Mouse (Mus musculus) ES-E14 (cell line): ENCODE data around the gene Cpn2. TPM values are rescaled to one million over a fixed set of nuclear protein-coding genes. Genes with fewer than 3 reads are reported as not detected.

ENCODE experiments used
- DNase-seq: peaks from one replicate; pipeline ENCODE4 v3.0.0-alpha.2; 2013; ENCODE audit warnings: low read depth, low spot score
- H3K27ac ChIP-seq: 2 replicates; pipeline ENCODE4 v1.5.1; 2012; ENCODE audit warnings: low read depth, mild to moderate bottlenecking, low read length, moderate library complexity, mixed read lengths; ENCODE audit not compliant: poor library complexity, insufficient read depth, severe bottlenecking
- H3K36me3 ChIP-seq: 2 replicates; pipeline ENCODE4 v1.6.1; 2012; ENCODE audit warnings: mild to moderate bottlenecking, low read length, moderate library complexity, mixed read lengths; ENCODE audit not compliant: control insufficient read depth, poor library complexity, insufficient read depth, severe bottlenecking
- H3K4me1 ChIP-seq, 2 experiments: fragments of 150-350 bp in 1 of 2; sonication (generic) in 1 of 2; 2 replicates each; pipeline ENCODE4 v1.6.1; 2012; ENCODE audit warnings: low read length in 2 of 2, mild to moderate bottlenecking in 1 of 2, mixed read lengths in 1 of 2; ENCODE audit not compliant: control insufficient read depth in 2 of 2, insufficient read depth in 2 of 2, poor library complexity in 1 of 2
- H3K4me3 ChIP-seq, 2 experiments: fragments of 150-350 bp in 1 of 2; sonication (generic) in 1 of 2; 2 replicates each; pipeline ENCODE4 v1.5.1; 2012; ENCODE audit warnings: low read length in 2 of 2, low read depth in 1 of 2, mild to moderate bottlenecking in 1 of 2, mixed read lengths in 1 of 2; ENCODE audit not compliant: insufficient read depth in 1 of 2, poor library complexity in 1 of 2, severe bottlenecking in 1 of 2
- H3K9ac ChIP-seq: 2 replicates; pipeline ENCODE4 v1.6.1; 2012; ENCODE audit warnings: low read depth, mild to moderate bottlenecking, low read length, mixed read lengths; ENCODE audit not compliant: poor library complexity, insufficient read depth, severe bottlenecking
- H3K9me3 ChIP-seq: fragments of 150-350 bp; sonication (generic); 2 replicates; pipeline ENCODE4 v1.6.1; 2012; ENCODE audit warnings: low read depth, mild to moderate bottlenecking, low read length; ENCODE audit not compliant: control insufficient read depth, insufficient read depth
- CHD2 ChIP-seq: IDR thresholded peaks from 2 replicates; pipeline ENCODE4 v1.6.1; 2014; ENCODE audit warnings: mild to moderate bottlenecking, low read depth, low read length, inconsistent platforms
- HCFC1 ChIP-seq: IDR thresholded peaks from 2 replicates; pipeline ENCODE4 v1.6.1; 2012; ENCODE audit warnings: low read length, inconsistent platforms, borderline replicate concordance; ENCODE audit not compliant: insufficient read depth
- MAFK ChIP-seq: IDR thresholded peaks from 2 replicates; pipeline ENCODE4 v1.6.1; 2014; ENCODE audit warnings: mild to moderate bottlenecking, low read depth, low read length, inconsistent platforms; ENCODE audit not compliant: insufficient read depth
- ZC3H11A ChIP-seq: IDR thresholded peaks from 2 replicates; pipeline ENCODE4 v1.6.1; 2012; ENCODE audit warnings: low read depth, mild to moderate bottlenecking, inconsistent platforms, low read length, borderline replicate concordance
- ZNF384 ChIP-seq: IDR thresholded peaks from 2 replicates; pipeline ENCODE4 v1.6.1; 2012; ENCODE audit warnings: low read depth, low read length, inconsistent platforms
- in situ Hi-C, 2 experiments: fragments of 600-800 bp; cut with MboI; formaldehyde crosslinking; loops; one replicate each; pipeline ENCODE4 v1.15.1; 2025; ENCODE audit warnings: low sequenced_read_pairs in 2 of 2, inconsistent platforms in 1 of 2; ENCODE audit not compliant: unreplicated experiment in 2 of 2
- total RNA-seq: library from RNA; depleted of rRNA; stranded (reverse); fragments of 300-350 nt; gene quantifications from 2 replicates; pipeline ENCODE4 v1.2.3, GENCODE M21; 2012

The Cpn2 gene
- total RNA-seq, 1 experiment, result not detected

DNA sequence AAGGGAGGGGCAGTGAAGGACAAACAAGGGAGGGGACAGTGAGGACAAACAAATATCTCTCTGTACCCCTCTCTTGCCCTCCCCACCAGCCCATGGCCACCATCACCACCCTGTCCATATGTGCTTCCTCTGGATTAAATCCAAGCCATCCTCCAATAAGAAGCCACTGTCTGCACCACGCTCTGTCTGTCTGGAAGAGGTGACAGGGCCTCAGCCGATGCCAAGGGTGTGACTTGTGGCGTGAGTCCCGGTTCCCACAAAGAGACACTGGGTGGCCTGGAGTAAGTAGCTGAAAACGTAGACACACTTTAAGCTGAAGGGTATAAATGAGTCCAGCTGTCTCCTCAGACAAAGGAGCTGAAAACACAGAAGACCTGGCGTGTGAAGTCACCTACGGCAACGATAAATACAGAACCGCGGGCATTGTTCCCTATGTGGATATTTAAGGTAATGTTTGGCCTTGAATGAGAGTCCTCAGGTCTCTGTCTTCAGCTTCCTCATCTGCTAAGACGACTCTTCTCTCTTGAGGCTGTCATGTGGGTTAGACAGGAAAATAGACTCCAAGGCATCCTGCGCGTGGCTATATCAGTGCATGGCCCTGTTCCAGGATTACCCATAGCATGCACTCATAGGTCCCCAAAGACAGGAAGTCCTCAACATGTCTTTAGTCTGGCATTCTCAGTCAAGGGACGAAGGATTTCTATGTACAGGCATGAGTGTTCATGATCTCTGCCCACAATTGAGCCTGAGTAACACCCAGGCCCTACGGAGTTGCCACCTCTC is 8.4 kb upstream of the Cpn2 start:
- Histone ChIP-seq H3K4me1 (peaks cover 0 to 19% of the 10 kb centered on the region in 2 experiments; a peak in 2 of 4 replicates), H3K36me3 (no peaks in the 10 kb centered on the region), H3K9ac (no peak overlapping the region), H3K27ac (no peak overlapping the region), H3K9me3 (no peaks in the 10 kb centered on the region), H3K4me3 (no peak overlapping the region)
- TF ChIP-seq ZNF384 (no peak), MAFK (no peak), ZC3H11A (no peak), HCFC1 (no peak), CHD2 (no peak)
- DNase-seq, result no peak
- in situ Hi-C loops, result no loop called here

DNA sequence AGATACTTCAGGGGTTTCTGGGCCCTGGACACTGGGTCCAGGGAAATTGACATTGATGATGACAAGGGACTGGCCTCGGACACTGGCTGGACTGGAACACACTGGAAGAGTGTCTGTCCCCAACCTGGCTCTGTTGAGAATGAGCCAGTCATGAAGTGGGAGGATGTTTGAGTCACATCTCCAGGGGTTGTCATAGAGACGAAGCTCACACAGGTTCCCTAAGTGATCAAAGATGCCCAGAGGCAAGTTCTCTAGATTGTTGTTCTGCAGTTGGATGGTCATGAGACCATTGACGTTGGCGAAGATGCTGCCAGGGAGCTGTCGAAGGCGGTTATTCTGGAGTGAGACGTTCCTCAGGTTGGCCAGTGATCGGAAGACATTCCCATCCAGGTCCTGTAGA is 5.8 kb upstream of the Cpn2 start:
- no peak for DNase-seq
- no peak overlapping the region for H3K27ac ChIP-seq
- H3K36me3 ChIP-seq, result no peaks in the 10 kb centered on the region
- H3K4me1 ChIP-seq, result peaks cover 0 to under 1% of the 10 kb centered on the region in 2 experiments; a peak in 1 of 4 replicates
- H3K4me3 ChIP-seq, result no peak overlapping the region
- TF ChIP-seq ZC3H11A, result no peak
- in situ Hi-C loops, result no loop called here
- H3K9me3 ChIP-seq, result no peaks in the 10 kb centered on the region
- H3K9ac ChIP-seq, result no peak overlapping the region

DNA sequence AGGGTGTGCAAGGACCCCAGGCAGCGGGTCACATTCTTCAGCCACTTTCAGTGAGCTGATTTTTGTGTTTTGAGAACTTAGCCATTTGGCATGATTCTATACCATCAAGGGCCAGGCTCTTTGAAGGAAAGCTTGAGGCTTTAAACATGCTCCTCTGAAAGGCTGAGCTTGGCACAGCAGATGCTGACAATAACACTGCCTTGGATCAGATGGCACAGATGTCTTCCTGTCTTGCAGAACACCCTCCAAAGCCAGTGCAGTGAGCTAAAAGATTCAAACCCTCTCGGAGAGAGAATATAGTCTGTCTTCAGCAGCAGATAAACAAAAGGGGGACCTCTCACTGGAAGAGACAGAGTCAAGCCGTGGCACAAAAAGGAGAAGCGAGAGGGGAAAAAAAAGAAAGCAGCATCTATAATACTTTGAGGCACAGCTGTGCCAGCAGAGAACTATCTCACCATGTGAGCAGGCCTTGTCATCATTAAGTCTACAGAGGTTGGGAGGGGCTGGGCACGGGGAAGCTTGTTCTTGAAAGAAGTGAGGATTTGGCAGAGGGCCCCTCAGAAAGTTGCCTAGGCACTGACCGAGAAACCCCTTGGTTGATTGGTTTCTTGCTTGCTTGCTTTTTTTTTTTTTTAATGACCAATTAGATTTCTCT is 4.8 kb upstream of the Cpn2 start:
- no peak overlapping the region for H3K27ac ChIP-seq
- no peak for DNase-seq
- no peaks in the 10 kb centered on the region for H3K9me3 ChIP-seq
- no peaks in the 10 kb centered on the region for H3K4me1 ChIP-seq
- no peaks in the 10 kb centered on the region for H3K36me3 ChIP-seq
- no peak overlapping the region for H3K4me3 ChIP-seq
- TF ChIP-seq HCFC1 (no peak), MAFK (no peak), ZC3H11A (no peak), CHD2 (no peak), ZNF384 (no peak)
- H3K9ac ChIP-seq, result no peak overlapping the region
- in situ Hi-C loops, result no loop called here

DNA sequence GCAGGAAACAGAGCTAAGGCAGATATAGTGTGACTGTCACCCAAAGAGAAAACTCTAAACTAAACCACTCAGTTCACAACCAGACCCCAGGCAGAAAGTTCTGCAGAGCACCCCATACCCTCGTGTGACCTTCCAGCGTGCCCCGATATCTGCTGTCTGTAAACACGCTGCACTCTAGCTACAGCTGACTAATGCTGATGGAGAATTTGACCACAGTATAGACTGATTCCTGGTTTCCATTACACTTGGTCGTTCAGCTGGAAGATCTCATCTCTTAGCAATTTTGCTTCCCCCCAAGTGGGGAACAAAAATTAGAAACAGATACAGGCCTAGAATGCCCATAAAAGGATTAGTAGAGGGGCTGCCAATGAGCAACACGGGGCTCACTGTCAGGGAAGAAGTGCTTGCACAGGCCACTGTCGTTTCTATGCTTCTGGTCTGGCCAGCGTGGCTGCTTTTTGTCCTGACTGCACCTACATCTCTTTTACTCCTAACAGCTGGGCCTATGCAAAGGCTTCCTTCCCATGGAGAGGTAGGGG is 4.0 kb upstream of the Cpn2 start:
- in situ Hi-C loops, result no loop called here
- TF ChIP-seq ZC3H11A (no peak), HCFC1 (no peak), ZNF384 (no peak), MAFK (no peak), CHD2 (no peak)
- no peak overlapping the region for H3K9ac ChIP-seq
- no peak for DNase-seq
- no peaks in the 10 kb centered on the region for H3K36me3 ChIP-seq
- no peaks in the 10 kb centered on the region for H3K9me3 ChIP-seq
- H3K4me3 ChIP-seq, result no peak overlapping the region
- H3K4me1 ChIP-seq, result no peaks in the 10 kb centered on the region
- no peak overlapping the region for H3K27ac ChIP-seq

DNA sequence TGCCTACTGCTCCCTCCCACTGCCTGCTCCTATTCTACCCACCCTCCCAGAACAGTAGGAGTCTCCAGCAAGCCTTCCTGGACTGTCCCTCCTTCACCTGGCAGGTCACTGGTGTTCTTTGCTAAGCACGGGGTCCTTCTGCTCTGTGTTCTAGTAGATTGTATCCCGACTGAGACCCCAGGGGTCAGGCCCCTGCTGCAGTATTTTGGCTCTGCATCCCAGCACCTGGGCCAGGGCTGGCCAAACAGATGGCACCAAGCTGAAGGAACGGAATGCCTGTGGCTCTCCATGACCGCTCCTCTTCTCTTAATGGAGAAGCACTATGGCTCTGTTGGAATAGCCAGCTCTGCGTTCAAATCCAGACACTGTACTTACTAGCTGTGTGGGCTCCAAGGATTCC is 738 bp downstream of the Cpn2 start:
- in situ Hi-C loops, result no loop called here
- no peaks in the 10 kb centered on the region for H3K4me1 ChIP-seq
- H3K27ac ChIP-seq, result no peak overlapping the region
- DNase-seq, result no peak
- H3K9me3 ChIP-seq, result no peaks in the 10 kb centered on the region
- no peak overlapping the region for H3K9ac ChIP-seq
- H3K4me3 ChIP-seq, result no peak overlapping the region
- TF ChIP-seq MAFK (no peak), ZC3H11A (no peak), HCFC1 (no peak), ZNF384 (no peak), CHD2 (no peak)
- no peaks in the 10 kb centered on the region for H3K36me3 ChIP-seq
